Mouse (Mus musculus): ENCODE measurements at regions not wholly inside any gene's neighbourhood (a gene's known extent, or its start where the extent isn't known, plus 50 kb on each side); places are given as distances from the start of the nearest gene placed in this dataset.

DNA sequence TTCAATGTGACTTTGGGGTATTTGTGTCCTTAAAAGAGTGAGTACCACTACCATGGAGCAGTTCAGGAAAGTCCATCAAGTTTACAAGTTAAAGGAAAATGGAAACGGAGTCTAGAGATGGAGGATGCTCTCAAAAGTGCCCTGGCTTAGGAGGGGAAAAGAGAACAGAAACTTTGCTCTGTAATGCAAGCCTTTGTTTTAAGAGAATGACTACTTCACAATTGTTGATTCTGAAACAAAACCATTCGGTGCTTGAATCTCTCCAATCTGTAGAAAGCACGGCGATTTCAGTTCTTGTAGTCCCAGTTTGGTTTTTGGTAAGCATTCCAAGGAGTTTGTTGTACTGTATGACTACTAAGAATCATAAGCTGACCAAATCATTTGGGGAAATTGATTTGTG lies 197.7 kb upstream of the Ccdc54 start:
- Histone ChIP-seq H3K27me3 (ENCODE audit: control insufficient read depth in 1 of 2, insufficient read depth in 2 of 2, low read length in 2 of 2) (peaks cover 0 to 4% of the 10 kb centered on the region in 2 experiments; a peak in 2 of 4 replicates), H3K79me2 (ENCODE audit: control insufficient read depth, insufficient read depth, low read length, poor library complexity) (no peaks in the 10 kb centered on the region), H3K27ac (ENCODE audit: control insufficient read depth, low read depth, low read length) (no peak overlapping the region), H3K4me1 (ENCODE audit: control insufficient read depth in 1 of 2, insufficient read depth in 2 of 2, low read length in 2 of 2) (no peaks in the 10 kb centered on the region), H3K4me3 (ENCODE audit: control insufficient read depth in 1 of 2, insufficient read depth in 1 of 2, low read depth in 2 of 2, low read length in 2 of 2) (no peak overlapping the region), H3K9me3 (replicated peaks; ENCODE audit: insufficient read depth, low read length) (no peaks in the 10 kb centered on the region), H3K9ac (ENCODE audit: control insufficient read depth, low read depth, low read length, poor library complexity, severe bottlenecking) (no peak overlapping the region), H3K36me3 (ENCODE audit: control insufficient read depth in 1 of 2, insufficient read depth in 2 of 2, low read length in 2 of 2) (no peaks in the 10 kb centered on the region)
- TF ChIP-seq MXI1 (IDR thresholded peaks at IDR 0.05; ENCODE audit: low read depth, low read length): no peak
- TF ChIP-seq ZKSCAN1 (IDR thresholded peaks at IDR 0.05; ENCODE audit: low read depth, low read length): no peak
- no peak for TF ChIP-seq HCFC1 (IDR thresholded peaks at IDR 0.05; ENCODE audit: low read depth, low read length)
- no peak for DNase-seq (ENCODE audit: low read depth, low spot score)

DNA sequence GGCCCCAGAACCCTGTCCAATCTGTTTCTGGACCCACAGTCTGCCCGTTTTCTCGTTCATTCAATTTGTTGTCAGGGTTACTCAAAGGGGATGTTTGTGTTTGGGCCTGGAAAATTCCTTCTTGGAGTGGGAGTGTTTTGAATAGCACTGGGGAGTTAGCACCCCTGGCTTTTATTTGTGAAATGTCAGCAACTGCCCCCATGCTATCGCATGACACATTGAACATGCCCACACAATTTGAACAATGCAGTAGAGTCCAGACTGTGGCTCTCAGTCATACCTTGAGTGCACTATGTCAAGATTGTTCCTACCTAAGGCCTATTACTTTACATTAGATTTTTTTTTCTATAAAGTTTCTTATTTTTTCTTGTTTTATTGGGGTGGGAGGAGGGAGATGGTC lies 195.2 kb upstream of the Ccdc54 start:
- Histone ChIP-seq H3K9me3 (replicated peaks; ENCODE audit: insufficient read depth, low read length) (no peaks in the 10 kb centered on the region), H3K36me3 (ENCODE audit: control insufficient read depth in 1 of 2, insufficient read depth in 2 of 2, low read length in 2 of 2) (no peaks in the 10 kb centered on the region), H3K9ac (ENCODE audit: control insufficient read depth, low read depth, low read length, poor library complexity, severe bottlenecking) (no peak overlapping the region), H3K79me2 (ENCODE audit: control insufficient read depth, insufficient read depth, low read length, poor library complexity) (no peaks in the 10 kb centered on the region), H3K27me3 (ENCODE audit: control insufficient read depth in 1 of 2, insufficient read depth in 2 of 2, low read length in 2 of 2) (peaks cover 0 to 7% of the 10 kb centered on the region in 2 experiments; a peak in 3 of 4 replicates), H3K27ac (ENCODE audit: control insufficient read depth, low read depth, low read length) (no peak overlapping the region), H3K4me3 (ENCODE audit: control insufficient read depth in 1 of 2, insufficient read depth in 1 of 2, low read depth in 2 of 2, low read length in 2 of 2) (no peak overlapping the region), H3K4me1 (ENCODE audit: control insufficient read depth in 1 of 2, insufficient read depth in 2 of 2, low read length in 2 of 2) (no peaks in the 10 kb centered on the region)
- no peak for TF ChIP-seq JUND (IDR thresholded peaks at IDR 0.05; ENCODE audit: low read depth, low read length)
- no peak for TF ChIP-seq UBTF (IDR thresholded peaks at IDR 0.05; ENCODE audit: borderline replicate concordance, insufficient read depth, low read depth, low read length)
- TF ChIP-seq GATA1 (IDR thresholded peaks at IDR 0.05; ENCODE audit: low read depth, low read length): no peak
- no peak for TF ChIP-seq NRF1 (IDR thresholded peaks at IDR 0.05; ENCODE audit: insufficient read depth, low read depth, low read length, poor library complexity, severe bottlenecking)
- TF ChIP-seq MYC (IDR thresholded peaks at IDR 0.05; ENCODE audit: low read depth, low read length): no peak
- TF ChIP-seq E2F4 (IDR thresholded peaks at IDR 0.05; ENCODE audit: borderline replicate concordance, low read depth, low read length): no peak
- TF ChIP-seq HCFC1 (IDR thresholded peaks at IDR 0.05; ENCODE audit: low read depth, low read length): no peak
- TF ChIP-seq CHD1 (IDR thresholded peaks at IDR 0.05; ENCODE audit: low read depth, low read length): no peak
- TF ChIP-seq ZKSCAN1 (IDR thresholded peaks at IDR 0.05; ENCODE audit: low read depth, low read length): no peak
- TF ChIP-seq ETS1 (IDR thresholded peaks at IDR 0.05; ENCODE audit: low read depth, low read length): no peak
- no peak for TF ChIP-seq SMC3 (IDR thresholded peaks at IDR 0.05; ENCODE audit: low read depth, low read length)
- TF ChIP-seq CHD2 (IDR thresholded peaks at IDR 0.05; ENCODE audit: low read length): no peak
- TF ChIP-seq TCF12 (IDR thresholded peaks at IDR 0.05; ENCODE audit: low read depth, low read length): no peak
- no peak for TF ChIP-seq MAFK (IDR thresholded peaks at IDR 0.05; ENCODE audit: borderline replicate concordance, low read depth, low read length)
- no peak for TF ChIP-seq ZNF384 (IDR thresholded peaks at IDR 0.05; ENCODE audit: low read depth, low read length)
- TF ChIP-seq ZC3H11A (IDR thresholded peaks at IDR 0.05; ENCODE audit: low read depth, low read length): no peak
- no peak for TF ChIP-seq MAX (IDR thresholded peaks at IDR 0.05; ENCODE audit: low read length)
- TF ChIP-seq EP300 (IDR thresholded peaks at IDR 0.05; ENCODE audit: low read depth in 1 of 2, low read length in 2 of 2): no peak
- TF ChIP-seq USF1 (IDR thresholded peaks at IDR 0.05; ENCODE audit: low read depth, low read length): no peak
- DNase-seq (ENCODE audit: low read depth, low spot score): no peak

Data from MEL (cell line).